Mouse (Mus musculus): ENCODE data around the gene Smg1.

- TF ChIP-seq POLR2A (IDR thresholded peaks at IDR 0.05; ENCODE audit: borderline replicate concordance, low read depth, low read length) = no peak
- no peak for TF ChIP-seq CTCF (IDR thresholded peaks at IDR 0.05; ENCODE audit: low read depth, low read length)
Measured at GRCm38 (mm10) chr7:118276684-118277334, 33.3 kb upstream of the Smg1 start.

All from bone marrow macrophage, adult 2 months (primary cell).